Mouse (Mus musculus): ENCODE measurements around the gene Sema6c. TPM values are rescaled to one million over a fixed set of nuclear protein-coding genes. Genes with fewer than 3 reads are reported as not detected.
A peak's percentile ranks its signal among the peaks of the same experiment; 100 is the strongest.
"Not testable (repeated sequence)": the region's sequence is repeated elsewhere in the genome, so short reads cannot be mapped to it uniquely, and the experiment has no call there.

The Sema6c gene
- polyA plus RNA-seq (2015; fragmentation: Nextera tagmentation; extraction: Ambion mirVana) = 5.9 and 6.9 TPM in 2 replicates

DNA sequence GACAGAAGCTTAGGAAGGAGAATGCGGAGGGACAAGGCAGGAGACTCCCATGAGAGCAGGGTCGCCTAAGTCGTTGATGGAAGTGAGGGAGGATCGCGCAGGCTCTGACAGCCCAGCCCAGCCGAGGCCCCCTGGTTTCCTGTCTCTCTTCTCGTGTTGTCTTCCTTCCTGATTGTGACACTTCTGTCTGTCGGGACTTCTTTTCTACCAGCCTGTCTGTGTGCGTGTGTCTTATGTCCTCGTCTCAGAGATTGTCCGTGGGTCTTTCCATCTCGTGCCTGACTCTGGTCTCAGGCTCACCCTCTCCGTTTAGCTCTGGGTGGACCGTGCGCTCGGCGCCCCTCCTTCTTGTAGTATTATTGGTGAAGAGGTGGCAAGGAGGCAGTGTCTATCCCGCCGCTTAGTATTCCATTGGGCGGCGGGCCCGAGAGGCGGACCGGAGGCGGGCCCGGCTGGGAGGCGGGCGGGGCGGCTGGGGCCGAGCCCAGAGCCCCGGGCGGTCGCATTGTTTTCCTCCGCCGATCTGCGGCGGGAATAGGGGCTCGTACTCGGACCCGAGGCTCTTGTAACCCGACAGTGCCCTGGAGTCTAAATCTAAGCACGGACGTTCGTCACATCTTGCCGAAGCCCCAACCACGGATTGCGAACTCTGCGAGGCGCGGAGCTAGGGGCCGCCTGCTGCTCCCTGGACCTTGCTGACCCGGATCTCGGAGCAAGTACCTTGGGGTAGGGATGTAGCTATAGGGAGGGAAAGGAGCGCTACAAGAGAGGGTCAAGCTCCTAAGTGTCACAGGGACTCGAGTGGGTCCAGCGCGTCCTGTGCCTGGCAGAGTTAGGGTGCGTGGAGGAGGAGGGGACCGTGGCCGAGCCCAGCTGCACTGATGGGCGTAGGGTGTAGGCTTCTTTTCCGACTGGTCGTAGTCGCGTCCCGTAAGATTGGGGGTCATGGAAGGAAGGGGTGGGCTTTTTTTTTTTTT lies at the start of gene Sema6c:
Gene Sema6c, plus strand, starts transcription at position 471 of the 977 bp plus-strand sequence.
- ATAC-seq (ENCODE audit: insufficient read depth, low FRiP score, low read depth) = peak; percentile 95
- Histone ChIP-seq H3K4me3 (replicated peaks) (peak within 1 kb of the TSS; percentile 79), H3K9ac (peak within 1 kb of the TSS; percentile 73), H3K36me3 (no peaks in the 10 kb centered on the region), H3K4me2 (peak within 1 kb of the TSS; percentile 85), H3K4me1 (peaks cover 32% of the 10 kb centered on the region), H3K27ac (0 out of 2 replicates have a peak within 1 kb of the TSS, but pooled peaks have one; percentile 40), H3K27me3 (replicated peaks) (no peaks in the 10 kb centered on the region), H3K9me3 (no peaks in the 10 kb centered on the region)
- WGBS = under 1% methylated on average over 65 of the region's 66 CpGs

DNA sequence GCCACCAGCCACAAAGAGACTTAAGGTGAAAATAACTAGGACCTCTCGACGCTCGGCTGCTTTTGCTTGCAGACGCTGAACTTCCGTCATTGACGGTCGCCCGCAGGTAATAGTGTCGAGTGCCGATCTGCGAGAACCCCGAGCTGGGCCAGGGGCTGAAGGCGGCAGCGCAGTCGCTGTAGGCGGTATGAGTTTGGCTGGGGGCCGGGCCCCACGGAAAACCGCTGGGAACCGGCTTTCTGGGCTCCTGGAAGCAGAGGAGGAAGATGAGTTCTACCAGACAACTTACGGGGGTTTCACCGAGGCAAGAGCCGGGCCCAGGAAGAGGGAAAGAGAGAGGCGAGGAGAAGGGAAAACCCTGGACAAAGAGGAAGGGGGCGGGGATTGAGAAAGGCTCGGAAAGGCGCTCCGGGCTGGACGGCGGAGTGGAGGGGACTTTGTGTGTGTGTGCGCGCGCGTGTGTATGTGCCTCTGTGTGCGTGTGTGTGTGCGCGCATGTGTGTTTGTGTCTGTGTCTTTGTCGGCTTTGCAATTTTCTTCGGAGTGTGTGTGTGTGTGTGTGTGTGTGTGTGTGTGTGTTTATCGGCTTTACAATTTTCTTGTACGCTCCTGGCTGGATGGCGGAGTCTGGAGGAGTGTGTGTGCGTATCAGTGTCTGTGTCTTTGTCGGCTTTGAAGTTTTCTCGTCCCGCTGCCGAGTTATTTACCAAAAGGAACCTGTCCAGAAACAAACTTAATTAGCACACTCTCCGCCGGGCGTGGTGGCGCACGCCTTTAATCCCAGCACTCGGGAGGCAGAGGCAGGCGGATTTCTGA lies 49.1 kb upstream of the Sema6c start, which contains the start of gene Vps72:
Gene Vps72, plus strand, starts transcription at position 112 of the 816 bp plus-strand sequence.
- Histone ChIP-seq H3K36me3 (0 out of 2 replicates have a peak, but pooled peaks cover 9% of the 10 kb centered on the region), H3K4me3 (replicated peaks) (peak within 1 kb of the TSS; percentile 79), H3K4me2 (peak within 1 kb of the TSS; percentile 60), H3K9ac (peak within 1 kb of the TSS; percentile 68), H3K4me1 (peaks cover 7% of the 10 kb centered on the region; the same call in 1 of the 2 replicates), H3K27me3 (replicated peaks) (no peaks in the 10 kb centered on the region), H3K27ac (peak within 1 kb of the TSS; percentile 98), H3K9me3 (no peaks in the 10 kb centered on the region)
- WGBS = under 1% methylated on average over 54 of the region's 54 CpGs
- ATAC-seq (ENCODE audit: insufficient read depth, low FRiP score, low read depth) = peak; percentile 70

DNA sequence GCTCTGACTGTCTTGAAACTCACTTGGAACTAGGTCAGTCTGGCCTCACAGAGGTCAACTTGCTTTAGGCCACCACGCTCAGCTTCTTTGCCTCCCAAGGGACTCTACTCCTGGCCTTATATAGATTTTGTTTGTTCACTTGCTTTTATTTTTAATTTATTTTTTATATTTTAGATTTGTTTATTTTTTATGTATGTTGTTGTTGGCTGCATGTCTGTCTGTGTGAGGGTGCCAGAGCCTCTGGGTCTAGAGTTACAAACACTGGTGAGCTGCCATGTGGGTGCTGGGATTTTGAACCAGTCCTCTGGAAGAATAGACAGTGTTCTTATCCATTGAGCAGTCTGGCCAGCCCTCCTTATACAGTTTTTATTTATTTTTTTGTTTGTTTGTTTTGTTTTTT lies 47.5 kb upstream of the Sema6c start:
- Histone ChIP-seq H3K27ac (no peak overlapping the region), H3K27me3 (replicated peaks) (no peaks in the 10 kb centered on the region), H3K4me3 (replicated peaks) (no peak overlapping the region), H3K4me1 (peaks cover 7% of the 10 kb centered on the region; the same call in 1 of the 2 replicates), H3K9me3 (no peaks in the 10 kb centered on the region), H3K9ac (no peak overlapping the region), H3K36me3 (peaks cover 14% of the 10 kb centered on the region; the same call in 1 of the 2 replicates), H3K4me2 (peak overlapping the region; percentile 60; the same call in 1 of the 2 replicates)
- WGBS = 94% methylated on average over 1 of the region's 1 CpGs
- no peak for ATAC-seq (ENCODE audit: insufficient read depth, low FRiP score, low read depth)

DNA sequence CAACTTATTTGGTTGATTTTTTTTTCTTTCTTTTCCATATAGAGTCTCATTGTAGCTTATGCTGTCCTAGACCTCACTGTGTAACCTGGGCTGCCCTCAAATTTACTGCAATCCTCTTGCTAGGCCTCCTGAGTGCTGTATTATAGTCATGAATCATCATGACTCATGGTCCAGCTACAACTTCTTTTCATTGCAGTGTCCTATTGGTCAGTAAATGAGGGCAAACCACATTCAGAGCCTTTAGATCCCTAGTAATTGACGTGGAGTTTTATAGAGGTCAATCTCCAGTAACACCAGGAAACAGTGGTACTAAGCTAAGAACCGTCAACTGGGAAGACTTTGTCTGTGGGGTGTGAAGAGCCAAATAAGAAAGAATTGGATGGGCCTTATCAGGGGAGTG lies 42.5 kb upstream of the Sema6c start:
- Histone ChIP-seq H3K36me3 (peaks cover 54% of the 10 kb centered on the region), H3K27ac (no peak overlapping the region), H3K9me3 (no peaks in the 10 kb centered on the region), H3K4me2 (no peak overlapping the region), H3K9ac (no peak overlapping the region), H3K4me3 (replicated peaks) (no peak overlapping the region), H3K27me3 (replicated peaks) (no peaks in the 10 kb centered on the region), H3K4me1 (no peaks in the 10 kb centered on the region)
- no peak for ATAC-seq (ENCODE audit: insufficient read depth, low FRiP score, low read depth)
- 85% methylated on average over 2 of the region's 2 CpGs for WGBS

DNA sequence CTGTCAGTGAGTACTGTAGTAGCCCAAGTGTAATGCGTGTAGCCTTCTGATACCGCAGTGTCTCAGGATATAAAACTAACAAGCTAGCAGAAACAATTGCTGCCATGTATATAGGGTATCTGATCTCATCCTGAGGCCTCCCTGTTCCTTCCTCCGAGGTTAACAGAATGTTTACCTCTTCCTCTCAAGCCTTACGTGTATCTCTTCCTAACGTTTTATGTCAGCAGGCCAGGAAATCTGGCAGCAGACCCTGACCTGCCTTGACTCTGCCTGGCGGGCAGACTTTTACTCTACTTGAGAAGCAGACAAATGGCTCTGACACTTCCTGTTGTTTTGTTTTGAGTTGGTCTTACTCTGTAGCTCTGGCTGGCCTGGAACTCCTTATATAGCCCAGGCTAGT lies 38.7 kb upstream of the Sema6c start:
- Histone ChIP-seq H3K4me1 (0 out of 2 replicates have a peak, but pooled peaks cover 13% of the 10 kb centered on the region), H3K27me3 (replicated peaks) (no peaks in the 10 kb centered on the region), H3K36me3 (peaks cover 47% of the 10 kb centered on the region), H3K27ac (peak overlapping the region; percentile 55; the same call in 1 of the 2 replicates), H3K9me3 (no peaks in the 10 kb centered on the region), H3K4me3 (replicated peaks) (no peak overlapping the region), H3K4me2 (no peak overlapping the region), H3K9ac (no peak overlapping the region)
- 60% methylated on average over 6 of the region's 6 CpGs for WGBS
- ATAC-seq (ENCODE audit: insufficient read depth, low FRiP score, low read depth) = no peak

DNA sequence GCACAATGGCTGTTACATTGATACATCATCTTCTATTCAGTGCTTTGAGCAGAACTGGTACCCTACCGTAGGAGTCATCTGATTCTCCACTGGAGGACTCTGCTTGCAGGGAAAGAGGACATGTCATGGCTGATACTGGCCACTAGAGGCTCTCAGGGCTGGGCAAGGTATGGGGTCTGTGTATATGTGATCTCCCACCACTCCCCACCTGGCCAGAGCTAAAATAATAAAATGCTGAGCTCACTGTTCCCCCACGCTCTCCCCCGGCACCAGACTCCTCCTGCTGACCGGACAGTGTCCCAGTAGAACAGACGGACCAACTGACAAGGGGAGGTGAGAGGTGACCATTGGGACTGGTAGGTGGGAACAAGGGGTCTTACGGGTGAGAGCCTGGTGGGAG lies 36.0 kb upstream of the Sema6c start, which contains the start of gene Tmod4:
Gene Tmod4, plus strand, starts transcription at position 231 of the 400 bp plus-strand sequence.
- Histone ChIP-seq H3K9ac (no peak within 1 kb of the TSS), H3K27me3 (replicated peaks) (no peaks in the 10 kb centered on the region), H3K9me3 (no peaks in the 10 kb centered on the region), H3K4me1 (0 out of 2 replicates have a peak, but pooled peaks cover 13% of the 10 kb centered on the region), H3K27ac (peak within 1 kb of the TSS; percentile 19), H3K4me2 (no peak within 1 kb of the TSS), H3K36me3 (peaks cover 33% of the 10 kb centered on the region), H3K4me3 (replicated peaks) (no peak within 1 kb of the TSS)
- WGBS = 46% methylated on average over 6 of the region's 6 CpGs
- no peak for ATAC-seq (ENCODE audit: insufficient read depth, low FRiP score, low read depth)

DNA sequence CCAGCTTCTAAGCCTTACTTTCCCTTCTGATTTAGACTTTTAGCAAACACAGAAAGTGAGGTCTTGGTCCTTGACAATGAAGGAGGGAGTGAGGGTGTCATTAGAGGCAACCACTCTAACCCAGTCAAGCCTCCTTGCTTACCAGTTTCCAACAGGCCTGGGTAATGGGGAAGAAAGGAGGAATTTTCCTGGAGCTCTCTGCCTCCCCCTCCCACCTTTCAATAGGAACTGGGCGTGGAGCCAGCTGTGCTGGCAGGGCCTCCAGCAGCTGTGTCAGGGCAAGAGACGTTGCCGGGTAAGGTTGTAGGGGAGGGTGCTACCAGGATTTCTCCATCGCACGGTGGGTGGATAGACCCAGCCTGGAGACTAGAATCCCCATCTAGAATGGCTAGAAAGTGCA lies 35.3 kb upstream of the Sema6c start:
- WGBS = 8% methylated on average over 5 of the region's 5 CpGs
- H3K4me1 ChIP-seq = 0 out of 2 replicates have a peak, but pooled peaks cover 13% of the 10 kb centered on the region
- no peak for ATAC-seq (ENCODE audit: insufficient read depth, low FRiP score, low read depth)
- no peak overlapping the region for H3K9ac ChIP-seq
- H3K27ac ChIP-seq = peak overlapping the region; percentile 19; the same call in 1 of the 2 replicates
- no peaks in the 10 kb centered on the region for H3K9me3 ChIP-seq
- peaks cover 26% of the 10 kb centered on the region for H3K36me3 ChIP-seq
- no peak overlapping the region for H3K4me2 ChIP-seq
- no peak overlapping the region for H3K4me3 ChIP-seq (replicated peaks)
- H3K27me3 ChIP-seq (replicated peaks) = no peaks in the 10 kb centered on the region

DNA sequence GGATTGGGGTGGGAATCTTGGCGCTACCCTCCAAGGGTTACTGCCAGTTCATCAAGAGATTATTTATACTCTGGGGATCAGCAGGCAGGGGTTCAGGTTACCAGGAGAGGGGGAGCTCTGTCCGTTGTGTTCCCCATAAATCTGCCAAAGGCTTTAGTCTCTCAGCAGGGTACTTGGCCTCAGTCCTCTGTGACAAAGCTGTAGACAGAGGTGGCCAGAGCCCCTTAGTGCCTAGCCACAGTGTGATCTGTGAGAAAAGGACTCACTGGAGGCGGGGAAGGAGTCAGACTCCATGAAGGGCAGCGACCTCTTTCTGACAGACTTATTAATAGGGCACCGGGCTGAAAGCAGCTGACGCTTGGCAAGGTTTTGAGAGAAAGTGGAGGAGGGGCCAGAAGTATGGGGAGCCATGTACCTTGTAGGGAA lies 31.0 kb upstream of the Sema6c start:
- no peak overlapping the region for H3K9ac ChIP-seq
- 52% methylated on average over 6 of the region's 6 CpGs for WGBS
- no peak for ATAC-seq (ENCODE audit: insufficient read depth, low FRiP score, low read depth)

DNA sequence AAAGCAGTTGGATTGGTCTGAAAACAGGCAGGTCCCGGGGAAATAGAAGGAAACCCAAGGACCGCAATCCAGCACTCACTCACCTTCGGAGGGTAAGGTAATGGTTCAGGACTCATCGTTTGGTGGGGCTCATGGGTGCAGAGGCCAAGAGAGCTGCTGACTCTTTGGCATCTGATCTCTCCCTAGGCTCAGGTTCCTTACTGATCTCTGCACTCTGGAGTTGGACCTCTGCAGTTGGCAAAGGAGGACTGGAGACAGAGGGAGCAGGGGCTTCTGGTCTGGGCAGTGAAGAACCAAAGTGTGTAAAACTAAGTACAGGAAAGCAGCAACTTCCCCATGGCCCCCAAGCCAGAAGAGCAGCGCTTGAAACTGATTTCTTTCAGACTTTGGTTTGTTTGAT lies 30.2 kb upstream of the Sema6c start:
- H3K9ac ChIP-seq = no peak overlapping the region
- no peak overlapping the region for H3K4me2 ChIP-seq
- WGBS = 85% methylated on average over 5 of the region's 5 CpGs
- no peak overlapping the region for H3K4me3 ChIP-seq (replicated peaks)
- peaks cover 9% of the 10 kb centered on the region; the same call in 1 of the 2 replicates for H3K4me1 ChIP-seq
- no peaks in the 10 kb centered on the region for H3K27me3 ChIP-seq (replicated peaks)
- no peak for ATAC-seq (ENCODE audit: insufficient read depth, low FRiP score, low read depth)
- no peak overlapping the region for H3K27ac ChIP-seq
- H3K9me3 ChIP-seq = no peaks in the 10 kb centered on the region
- H3K36me3 ChIP-seq = no peaks in the 10 kb centered on the region

More for the DNA sequence above, 31.0 kb upstream of the Sema6c start:
- Histone ChIP-seq H3K9me3 (no peaks in the 10 kb centered on the region), H3K27me3 (replicated peaks) (no peaks in the 10 kb centered on the region), H3K27ac (no peak overlapping the region), H3K4me2 (no peak overlapping the region), H3K36me3 (no peaks in the 10 kb centered on the region), H3K4me1 (0 out of 2 replicates have a peak, but pooled peaks cover 15% of the 10 kb centered on the region), H3K4me3 (replicated peaks) (no peak overlapping the region)

DNA sequence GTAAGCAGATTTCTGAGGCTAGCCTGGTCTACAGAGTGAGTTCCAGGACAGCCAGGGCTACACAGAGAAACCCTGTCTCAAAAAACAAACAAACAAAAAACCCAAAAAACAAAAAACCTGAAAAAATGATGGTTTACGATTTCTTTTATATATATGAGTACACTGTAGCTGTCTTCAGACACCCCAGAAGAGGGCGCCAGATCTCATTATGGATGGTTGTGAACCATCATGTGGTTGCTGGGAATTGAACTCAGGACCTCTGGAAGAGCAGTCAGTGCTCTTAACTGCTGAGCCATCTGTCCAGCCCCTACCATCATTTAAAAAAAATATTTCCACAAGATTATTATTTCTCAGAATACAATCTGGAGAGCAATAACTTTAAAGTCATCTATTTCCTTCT lies 27.9 kb upstream of the Sema6c start:
- H3K36me3 ChIP-seq; H3K4me2 ChIP-seq; H3K4me3 ChIP-seq (replicated peaks); H3K27ac ChIP-seq; ATAC-seq (ENCODE audit: insufficient read depth, low FRiP score, low read depth); H3K9me3 ChIP-seq; H3K9ac ChIP-seq; H3K27me3 ChIP-seq (replicated peaks): not testable (repeated sequence)
- WGBS = 87% methylated on average over 2 of the region's 2 CpGs
- peaks cover 10% of the 10 kb centered on the region; the same call in 1 of the 2 replicates for H3K4me1 ChIP-seq

DNA sequence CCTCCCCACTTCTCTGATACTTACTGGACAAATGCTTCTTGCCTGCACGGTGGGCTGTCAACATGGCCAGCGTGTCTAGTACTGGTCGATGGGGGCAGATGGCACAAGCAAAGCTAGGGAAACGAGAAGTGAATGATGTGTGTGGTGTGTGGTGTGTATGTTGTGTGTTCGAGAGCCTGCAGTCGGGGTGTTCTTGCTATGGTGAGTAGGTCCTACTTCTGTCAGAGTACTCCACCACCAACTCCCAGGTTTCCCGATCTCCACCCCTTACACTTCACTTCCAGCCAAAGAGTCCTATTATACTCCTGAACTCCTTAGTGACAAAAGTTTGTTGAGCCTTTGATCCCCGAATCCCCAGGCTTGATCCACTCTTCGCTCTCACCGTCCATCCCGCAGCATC lies 27.1 kb upstream of the Sema6c start:
- 49% methylated on average over 11 of the region's 11 CpGs for WGBS
- no peak for ATAC-seq (ENCODE audit: insufficient read depth, low FRiP score, low read depth)
- peaks cover 10% of the 10 kb centered on the region; the same call in 1 of the 2 replicates for H3K4me1 ChIP-seq
- H3K4me2 ChIP-seq = peak overlapping the region; percentile 87
- peak overlapping the region; percentile 80; the same call in 1 of the 2 replicates for H3K27ac ChIP-seq
- peak overlapping the region; percentile 65 for H3K4me3 ChIP-seq (replicated peaks)
- H3K9me3 ChIP-seq = no peaks in the 10 kb centered on the region
- H3K9ac ChIP-seq = peak overlapping the region; percentile 60; the same call in 1 of the 2 replicates
- no peaks in the 10 kb centered on the region for H3K27me3 ChIP-seq (replicated peaks)
- no peaks in the 10 kb centered on the region for H3K36me3 ChIP-seq

All from stomach, embryonic 15.5 days (tissue).